Mouse (Mus musculus) 3T3-L1 (cell line): ENCODE results near the gene Kcnh2.
A peak's percentile ranks its signal among the peaks of the same experiment; 100 is the strongest.
"Not testable (repeated sequence)": the region's sequence is repeated elsewhere in the genome, so short reads cannot be mapped to it uniquely, and the experiment has no call there.

Source experiments
- DNase-seq: peaks from one replicate; pipeline ENCODE4 v3.0.0-alpha.2; 2015; ENCODE audit warnings: low read depth, low spot score

The Kcnh2 gene

GRCm38 (mm10) chr5:24351278-24351677, at the start of gene Kcnh2:
TSS of gene Kcnh2 (minus strand) at chr5:24351604.
- DNase-seq, result no peak

- no peak for DNase-seq
Observed at GRCm38 (mm10) chr5:24400362-24400761, 49.0 kb upstream of the Kcnh2 start.

GRCm38 (mm10) chr5:24399686-24400085, 48.3 kb upstream of the Kcnh2 start:
- no peak for DNase-seq

DNA sequence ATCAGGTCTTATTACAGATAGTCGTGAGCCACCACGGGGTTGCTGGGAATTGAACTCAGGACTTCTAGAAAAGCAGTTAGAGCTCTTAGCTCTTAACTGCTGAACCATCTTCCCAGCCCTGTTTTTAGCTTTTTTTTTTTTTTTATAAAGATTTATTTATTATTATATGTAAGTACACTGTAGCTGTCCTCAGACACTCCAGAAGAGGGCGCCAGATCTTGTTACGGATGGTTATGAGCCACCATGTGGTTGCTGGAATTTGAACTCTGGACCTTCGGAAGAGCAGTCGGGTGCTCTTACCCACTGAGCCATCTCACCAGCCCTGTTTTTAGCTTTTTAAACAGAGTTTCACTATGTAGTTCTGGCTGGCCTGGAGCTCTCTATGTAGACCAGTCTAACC, 44.9 kb upstream of the Kcnh2 start:
- DNase-seq, result not testable (repeated sequence)

DNA sequence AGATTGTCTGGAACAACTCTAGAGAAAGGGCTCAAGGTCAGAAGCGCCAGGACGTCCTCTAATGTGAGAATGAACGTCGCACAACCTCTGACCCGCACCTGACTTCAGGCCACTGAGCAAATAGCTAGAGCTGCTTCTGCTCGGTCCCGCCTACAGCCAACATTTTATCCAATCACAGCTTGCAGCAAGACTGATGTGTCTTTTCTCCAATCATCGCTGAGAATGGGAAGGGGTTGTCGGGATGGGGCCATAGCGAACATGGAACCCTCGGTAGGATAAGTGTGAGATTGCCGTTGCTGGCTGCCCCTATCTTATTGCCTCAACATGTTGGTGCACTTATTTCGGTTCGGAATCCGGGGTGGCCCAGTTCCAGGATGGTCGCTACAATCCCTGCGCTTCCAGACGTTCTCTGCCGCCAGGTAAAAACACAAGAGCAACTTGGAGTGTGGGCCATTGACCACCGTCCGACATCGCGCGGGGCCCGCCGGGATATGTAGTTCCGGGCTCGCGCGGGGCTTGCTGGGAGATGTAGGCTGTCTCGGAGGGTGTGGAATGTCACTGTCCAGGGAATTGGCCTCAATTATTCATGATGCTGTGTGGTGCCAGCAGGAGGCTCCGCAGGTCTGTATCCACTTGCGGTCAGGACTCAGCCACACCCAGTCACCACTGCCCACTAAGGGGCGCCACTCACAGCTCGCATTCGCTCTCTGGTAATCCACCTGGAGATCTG, 42.9 kb upstream of the Kcnh2 start:
- peak; percentile 98 for DNase-seq

- peak; percentile 97 for DNase-seq
Observed at GRCm38 (mm10) chr5:24393392-24393997, 42.1 kb upstream of the Kcnh2 start, which contains the start of gene Abcb8. TSS of gene Abcb8 (plus strand) at chr5:24393663.

DNA sequence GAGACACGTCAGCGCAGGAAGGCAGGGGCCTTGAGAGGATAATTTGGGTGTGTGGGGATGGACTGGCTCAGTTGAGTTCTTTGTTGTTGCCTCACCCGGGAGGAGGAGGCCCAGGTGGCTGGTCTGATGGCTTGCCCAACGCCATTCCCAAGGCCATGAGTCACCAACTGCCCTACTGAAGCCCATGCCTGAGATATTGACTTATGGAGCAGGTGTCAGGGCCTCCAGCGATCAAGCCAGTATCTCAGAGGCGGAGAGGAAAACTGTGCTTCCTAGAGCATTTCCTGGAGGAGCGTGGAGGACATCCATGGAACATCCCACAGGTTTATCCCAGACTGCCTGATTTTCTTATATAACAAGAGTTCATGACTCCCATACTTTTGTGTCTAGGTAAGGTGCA, 41.3 kb upstream of the Kcnh2 start:
- peak; percentile 58 for DNase-seq

GRCm38 (mm10) chr5:24391864-24392263, 40.5 kb upstream of the Kcnh2 start, which contains the start of gene Atg9b:
TSS of gene Atg9b (minus strand) at chr5:24392143.
- DNase-seq, result no peak

GRCm38 (mm10) chr5:24389658-24390020, 38.2 kb upstream of the Kcnh2 start:
- DNase-seq, result no peak

DNA sequence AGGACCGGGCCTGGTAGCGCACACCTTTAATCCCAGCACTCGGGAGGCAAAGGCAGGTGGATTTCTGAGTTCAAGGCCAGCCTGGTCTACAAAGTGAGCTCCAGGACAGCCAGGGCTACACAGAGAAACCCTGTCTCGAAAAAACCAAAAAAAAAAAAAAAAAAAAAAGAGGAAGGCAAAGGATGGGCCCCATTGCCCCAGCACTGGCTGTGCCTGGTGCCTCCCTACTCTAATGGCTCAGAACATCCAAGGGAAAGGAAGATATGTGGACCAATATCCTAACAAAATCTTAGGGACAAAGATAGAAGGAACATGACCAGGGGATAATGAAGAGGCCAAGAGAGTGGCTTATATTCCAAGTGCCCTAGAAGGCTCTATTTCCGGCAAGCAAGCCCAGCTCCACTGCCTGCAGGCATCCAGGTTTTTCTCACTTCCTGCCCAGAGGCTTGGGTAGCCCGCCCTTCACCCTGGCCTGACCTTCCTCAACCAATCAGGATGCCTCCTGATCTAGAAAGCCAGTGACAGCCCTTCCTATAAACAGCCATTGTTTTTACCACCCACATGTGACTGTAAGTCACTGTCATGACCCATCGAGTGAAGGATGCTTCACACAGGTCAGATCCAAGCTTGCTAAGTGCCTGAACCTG, 37.7 kb upstream of the Kcnh2 start:
- peak; percentile 72 for DNase-seq

DNA sequence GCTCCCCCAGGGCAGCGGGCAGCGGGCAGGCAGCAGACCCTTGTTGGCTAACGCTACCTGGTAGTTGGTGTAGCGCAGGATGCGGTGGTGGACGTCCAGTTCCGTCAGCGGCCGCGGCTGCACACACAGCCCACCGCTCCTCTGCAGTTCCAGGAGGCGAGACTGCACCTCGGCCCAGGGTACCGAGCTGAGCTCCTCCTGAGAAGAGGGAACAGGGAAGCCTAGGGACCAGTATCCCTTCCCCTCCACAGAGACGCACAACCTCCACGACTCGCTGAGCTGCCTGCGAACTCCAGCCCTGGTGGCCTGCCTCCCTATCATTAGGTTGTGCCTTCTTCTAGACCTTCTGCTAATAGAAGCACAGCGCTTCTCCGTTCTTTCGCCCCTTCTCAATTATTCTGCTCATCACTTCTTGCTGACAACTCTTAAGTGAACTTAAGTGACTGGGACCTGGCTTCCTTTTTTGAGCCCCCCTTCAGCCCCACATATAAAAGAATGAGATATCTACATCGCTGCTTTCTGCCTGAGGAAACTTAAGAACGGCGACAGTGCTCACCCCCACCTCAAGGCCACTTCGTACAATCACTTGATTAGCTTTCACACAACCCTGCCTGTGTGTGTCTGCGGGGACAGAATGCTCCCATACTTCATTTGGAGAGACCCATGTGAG, 37.0 kb upstream of the Kcnh2 start:
- no peak for DNase-seq

DNA sequence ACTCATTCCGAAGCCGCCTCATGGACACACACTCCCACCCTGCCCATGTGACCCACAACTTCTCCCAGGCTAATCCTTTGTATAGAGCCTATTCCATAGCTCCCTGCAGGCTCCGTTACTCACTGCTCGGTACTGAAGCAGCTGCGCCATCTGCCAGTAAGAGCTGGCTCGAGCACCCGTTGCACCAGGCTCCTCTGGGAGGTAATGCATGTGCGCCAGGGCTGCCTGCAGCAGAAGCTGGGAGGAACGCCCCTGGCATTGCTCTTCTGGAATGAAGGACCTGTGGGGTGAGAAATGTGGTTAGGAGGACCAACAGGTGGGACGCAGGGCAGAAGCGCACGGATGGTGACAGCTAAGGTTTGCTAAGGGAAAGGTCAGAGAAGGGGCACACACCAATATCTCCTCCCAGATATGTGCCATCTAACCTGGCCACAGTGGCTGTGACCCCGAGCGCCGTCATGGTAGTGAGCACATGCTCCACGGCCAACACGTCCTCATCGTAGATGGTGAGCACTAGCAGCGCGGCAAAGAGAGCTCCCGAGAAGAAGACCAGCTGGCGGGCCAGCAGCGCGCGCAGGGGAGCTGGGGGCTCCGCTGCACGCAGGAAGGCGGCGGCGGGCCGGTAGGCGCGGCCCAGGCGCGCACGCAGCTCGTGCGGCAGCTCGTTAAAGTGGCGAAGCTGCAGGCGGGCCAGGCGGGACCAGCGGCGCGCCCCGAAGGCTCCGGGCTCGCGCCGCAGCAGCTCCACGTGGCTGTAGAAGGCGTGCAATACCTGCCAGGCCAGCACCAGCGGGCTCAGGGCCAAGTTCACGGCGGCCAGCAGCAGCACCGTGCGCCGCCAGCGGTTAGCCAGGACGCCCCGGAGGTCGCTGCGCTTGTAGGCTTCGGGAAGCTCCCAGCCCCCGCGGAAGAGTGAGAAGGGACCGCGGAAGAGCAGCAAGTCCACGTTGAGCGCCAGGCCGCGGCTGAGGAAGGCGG, 36.1 kb upstream of the Kcnh2 start:
- DNase-seq, result no peak

DNA sequence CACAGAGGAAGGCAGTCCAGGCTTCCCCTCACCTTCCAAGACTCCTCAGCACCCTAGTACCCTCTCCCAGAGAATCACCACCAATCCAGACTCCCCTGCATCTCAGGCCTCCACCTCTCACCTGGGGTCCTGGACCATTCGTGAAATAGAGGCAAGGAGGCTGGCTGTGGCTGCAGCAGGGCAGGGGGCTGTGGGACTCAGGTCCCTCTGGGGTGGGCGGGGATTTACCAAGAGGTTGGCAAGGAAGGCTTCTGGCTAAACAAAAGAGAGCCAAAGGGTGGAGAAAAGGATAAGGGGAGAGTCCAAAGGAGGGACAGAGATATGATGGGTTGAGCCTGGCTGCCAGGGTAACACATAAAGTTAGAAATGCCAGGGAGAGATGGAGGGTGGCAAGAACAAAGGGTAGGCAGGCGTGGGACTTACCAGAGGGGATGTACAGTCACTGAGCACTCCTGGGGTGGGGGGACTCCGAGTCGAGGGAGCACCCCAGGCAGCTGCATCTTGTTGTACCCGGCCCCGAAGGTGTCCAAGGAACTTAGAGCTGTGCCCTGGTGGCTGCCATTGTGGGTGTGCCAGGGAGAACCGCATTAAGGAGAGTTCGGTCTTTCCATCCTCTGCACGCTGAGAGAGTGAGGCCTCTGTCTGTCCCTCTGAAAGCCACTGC, 34.6 kb upstream of the Kcnh2 start:
- DNase-seq, result no peak

GRCm38 (mm10) chr5:24385374-24385773, 34.0 kb upstream of the Kcnh2 start:
- DNase-seq, result no peak

DNA sequence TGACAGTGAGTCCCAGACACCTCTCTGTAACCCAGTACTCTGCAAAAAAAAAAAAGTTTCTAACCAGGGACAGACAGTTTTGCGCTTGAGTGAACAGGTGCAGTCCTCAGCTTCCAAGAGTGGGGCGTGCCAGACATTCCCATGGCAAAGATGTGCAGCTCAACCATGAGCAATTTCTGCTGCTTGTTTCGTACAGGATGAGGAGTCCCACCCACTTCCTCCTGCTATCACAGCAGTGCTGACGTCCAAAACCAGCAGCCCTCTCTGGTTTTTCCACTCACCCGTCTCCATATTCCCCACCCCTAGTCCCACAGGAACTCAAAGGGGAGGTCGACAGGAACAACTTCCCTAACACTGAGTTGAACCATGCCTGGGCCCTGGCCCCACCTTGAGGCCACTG, 33.0 kb upstream of the Kcnh2 start:
- no peak for DNase-seq

GRCm38 (mm10) chr5:24383026-24383859, 31.8 kb upstream of the Kcnh2 start:
- peak; percentile 59 for DNase-seq

DNA sequence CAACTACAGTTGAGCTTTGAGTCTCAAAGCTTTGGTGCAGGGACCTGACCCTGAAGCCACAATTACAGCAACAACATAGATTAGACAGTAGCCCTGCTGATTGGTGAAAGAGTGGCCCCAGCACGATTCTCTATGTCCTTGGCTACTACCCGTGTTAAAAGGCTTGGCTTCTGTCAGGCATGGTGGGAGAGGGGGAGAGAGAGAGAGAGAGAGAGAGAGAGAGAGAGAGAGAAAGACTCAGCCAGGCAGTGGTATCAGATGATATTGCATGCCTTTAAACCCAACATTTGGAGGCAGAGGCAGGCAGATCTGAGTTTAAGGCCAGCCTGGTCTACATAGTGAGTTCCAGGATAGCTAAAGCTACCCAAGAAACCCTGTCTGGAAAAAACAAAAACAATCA, 30.6 kb upstream of the Kcnh2 start:
- no peak for DNase-seq

DNA sequence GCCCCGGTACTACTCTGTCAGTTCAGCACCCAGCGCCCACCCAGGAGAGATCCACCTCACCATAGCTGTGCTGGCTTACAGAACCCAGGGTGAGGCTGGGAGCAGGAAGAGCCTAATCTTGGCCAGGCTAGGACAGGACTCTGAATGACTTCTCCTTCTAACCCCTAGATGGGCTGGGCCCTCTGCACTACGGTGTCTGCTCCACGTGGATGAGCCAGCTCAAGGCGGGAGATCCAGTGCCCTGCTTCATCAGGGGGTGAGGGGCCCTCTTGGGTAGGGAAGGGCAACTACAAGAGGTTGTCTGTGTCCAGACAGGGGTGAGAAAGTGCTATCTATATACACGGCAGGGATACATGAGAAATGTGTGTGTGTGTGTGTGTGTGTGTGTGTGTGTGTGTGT, 30.1 kb upstream of the Kcnh2 start:
- no peak for DNase-seq

- no peak for DNase-seq
Observed at GRCm38 (mm10) chr5:24380499-24380898, 29.1 kb upstream of the Kcnh2 start.

GRCm38 (mm10) chr5:24379501-24379900, 28.1 kb upstream of the Kcnh2 start:
- no peak for DNase-seq
